Mouse (Mus musculus) hindbrain, embryonic 11.5 days (tissue): Measurements from ENCODE around the gene Retnla. TPM values are rescaled to one million over a fixed set of nuclear protein-coding genes. Genes with fewer than 3 reads are reported as not detected.
"Not testable (repeated sequence)": the region's sequence is repeated elsewhere in the genome, so short reads cannot be mapped to it uniquely, and the experiment has no call there.

Experiments
- ATAC-seq: fragments of 200-750 bp; cut with Nextera tagmentation; 2 replicates; pipeline ENCODE4 v1.8.0; 2017; ENCODE audit warnings: mild to moderate bottlenecking, moderate TSS enrichment, moderate library complexity; ENCODE audit not compliant: low FRiP score
- DNase-seq: peaks from one replicate; pipeline ENCODE4 v3.0.0-alpha.2; 2015; ENCODE audit warnings: low spot score
- H3K27ac ChIP-seq: fragments of 300-500 bp; sonication (generic); 2 replicates; pipeline ENCODE4 v1.5.1; 2014; ENCODE audit warnings: mild to moderate bottlenecking, low read depth, low read length
- H3K27me3 ChIP-seq: fragments of 300-500 bp; sonication (generic); 2 replicates; pipeline ENCODE4 v1.6.1; 2014; ENCODE audit warnings: mild to moderate bottlenecking, low read length, moderate library complexity, mixed read lengths; ENCODE audit not compliant: control insufficient read depth, insufficient read depth
- H3K36me3 ChIP-seq: fragments of 300-500 bp; sonication (generic); 2 replicates; pipeline ENCODE4 v1.6.1; 2014; ENCODE audit warnings: mild to moderate bottlenecking, low read length, moderate library complexity, mixed read lengths; ENCODE audit not compliant: control insufficient read depth, insufficient read depth
- H3K4me1 ChIP-seq: fragments of 300-500 bp; sonication (generic); replicated peaks from 2 replicates; pipeline ENCODE4 v1.6.1; 2014; ENCODE audit warnings: low read length, mixed read lengths; ENCODE audit not compliant: control insufficient read depth, insufficient read depth
- H3K4me2 ChIP-seq: fragments of 300-500 bp; sonication (generic); replicated peaks from 2 replicates; pipeline ENCODE4 v1.6.1; 2014; ENCODE audit warnings: mild to moderate bottlenecking, low read depth, low read length
- H3K4me3 ChIP-seq: fragments of 300-500 bp; sonication (generic); 2 replicates; pipeline ENCODE4 v1.5.1; 2014; ENCODE audit warnings: low read depth, low read length
- H3K9ac ChIP-seq: fragments of 300-500 bp; sonication (generic); 2 replicates; pipeline ENCODE4 v1.6.1; 2014; ENCODE audit warnings: low read depth, low read length
- H3K9me3 ChIP-seq: fragments of 300-500 bp; sonication (generic); 2 replicates; pipeline ENCODE4 v1.6.1; 2016; ENCODE audit warnings: low read length; ENCODE audit not compliant: control insufficient read depth
- WGBS: fragments of 180-500 bp; shearing (Covaris S2); extraction: QIAGEN DNeasy Blood & Tissue Kit; methylation state at CpG from one replicate; pipeline ENCODE4 v1.1.7; 2014; 5-methylcytosine and 5-hydroxymethylcytosine counted together
- polyA plus RNA-seq: library from polyadenylated mRNA; unstranded; fragments of >200 nt; fragmentation: Nextera tagmentation; extraction: Ambion mirVana; gene quantifications from 2 replicates; pipeline ENCODE4 v1.2.1, GENCODE M21; 2014

The Retnla gene
- polyA plus RNA-seq, 1 experiment from 2014 or later, result not detected

GRCm38 (mm10) chr16:48818524-48818923 is 23.8 kb upstream of the Retnla start:
- Histone ChIP-seq H3K27me3 (no peaks in the 10 kb centered on the region), H3K27ac (no peak overlapping the region), H3K4me2 (no peak overlapping the region), H3K4me3 (no peak overlapping the region), H3K4me1 (no peaks in the 10 kb centered on the region), H3K36me3 (no peaks in the 10 kb centered on the region), H3K9me3 (no peaks in the 10 kb centered on the region), H3K9ac (no peak overlapping the region)
- DNase-seq (no peak), ATAC-seq (no peak)
- 96% methylated on average over 6 of the region's 6 CpGs for WGBS

- no peaks in the 10 kb centered on the region for H3K36me3 ChIP-seq
- H3K9ac ChIP-seq, result no peak overlapping the region
- H3K4me2 ChIP-seq, result no peak overlapping the region
- no peak for ATAC-seq
- H3K27ac ChIP-seq, result no peak overlapping the region
- no peaks in the 10 kb centered on the region for H3K4me1 ChIP-seq
- no peaks in the 10 kb centered on the region for H3K27me3 ChIP-seq
- no peak overlapping the region for H3K4me3 ChIP-seq
- no peak for DNase-seq
- no peaks in the 10 kb centered on the region for H3K9me3 ChIP-seq
- 91% methylated on average over 3 of the region's 3 CpGs for WGBS
Observed at GRCm38 (mm10) chr16:48826474-48826873, 15.9 kb upstream of the Retnla start.

- no peak overlapping the region for H3K4me3 ChIP-seq
- H3K4me2 ChIP-seq, result no peak overlapping the region
- H3K27ac ChIP-seq, result no peak overlapping the region
- H3K27me3 ChIP-seq, result no peaks in the 10 kb centered on the region
- H3K36me3 ChIP-seq, result no peaks in the 10 kb centered on the region
- H3K4me1 ChIP-seq, result no peaks in the 10 kb centered on the region
- 61% methylated on average over 1 of the region's 1 CpGs for WGBS
- ATAC-seq (no peak), DNase-seq (no peak)
- no peaks in the 10 kb centered on the region for H3K9me3 ChIP-seq
- H3K9ac ChIP-seq, result no peak overlapping the region
Observed at GRCm38 (mm10) chr16:48827625-48828024, 14.7 kb upstream of the Retnla start.

- no peaks in the 10 kb centered on the region for H3K27me3 ChIP-seq
- ATAC-seq, result no peak
- no peaks in the 10 kb centered on the region for H3K36me3 ChIP-seq
- no peak overlapping the region for H3K27ac ChIP-seq
- H3K9ac ChIP-seq, result no peak overlapping the region
- no peaks in the 10 kb centered on the region for H3K9me3 ChIP-seq
- H3K4me1 ChIP-seq, result no peaks in the 10 kb centered on the region
- H3K4me2 ChIP-seq, result no peak overlapping the region
- DNase-seq, result no peak
- 92% methylated on average over 4 of the region's 4 CpGs for WGBS
- H3K4me3 ChIP-seq, result no peak overlapping the region
Observed at GRCm38 (mm10) chr16:48829060-48829459, 13.3 kb upstream of the Retnla start.

GRCm38 (mm10) chr16:48832055-48832454 is 10.3 kb upstream of the Retnla start:
- Histone ChIP-seq H3K27me3 (no peaks in the 10 kb centered on the region), H3K9me3 (no peaks in the 10 kb centered on the region), H3K4me2 (no peak overlapping the region), H3K36me3 (no peaks in the 10 kb centered on the region), H3K27ac (no peak overlapping the region), H3K4me3 (no peak overlapping the region), H3K4me1 (no peaks in the 10 kb centered on the region), H3K9ac (no peak overlapping the region)
- 87% methylated on average over 7 of the region's 8 CpGs for WGBS
- ATAC-seq (no peak), DNase-seq (no peak)

GRCm38 (mm10) chr16:48833626-48834025 is 8.7 kb upstream of the Retnla start:
- H3K9ac ChIP-seq, ATAC-seq, H3K4me3 ChIP-seq, H3K36me3 ChIP-seq, H3K4me2 ChIP-seq, H3K27me3 ChIP-seq, DNase-seq, H3K9me3 ChIP-seq, H3K27ac ChIP-seq, H3K4me1 ChIP-seq: not testable (repeated sequence)
- 78% methylated on average over 1 of the region's 1 CpGs for WGBS

GRCm38 (mm10) chr16:48843671-48844386 is 1.5 kb downstream of the Retnla start:
- Histone ChIP-seq H3K27ac (no peak overlapping the region), H3K36me3 (no peaks in the 10 kb centered on the region), H3K9me3 (no peaks in the 10 kb centered on the region), H3K4me2 (no peak overlapping the region), H3K4me1 (no peaks in the 10 kb centered on the region), H3K27me3 (no peaks in the 10 kb centered on the region), H3K4me3 (no peak overlapping the region), H3K9ac (no peak overlapping the region)
- DNase-seq (no peak), ATAC-seq (no peak)
- WGBS, result 86% methylated on average over 4 of the region's 4 CpGs

- H3K9ac ChIP-seq, H3K9me3 ChIP-seq, H3K4me2 ChIP-seq, H3K4me3 ChIP-seq, ATAC-seq, H3K4me1 ChIP-seq, H3K36me3 ChIP-seq, DNase-seq, H3K27ac ChIP-seq, H3K27me3 ChIP-seq: not testable (repeated sequence)
- 86% methylated on average over 1 of the region's 1 CpGs for WGBS
Observed at GRCm38 (mm10) chr16:48865004-48865403, 22.7 kb downstream of the Retnla start.

GRCm38 (mm10) chr16:48867690-48868089 is 25.3 kb downstream of the Retnla start:
- Histone ChIP-seq H3K9me3 (no peaks in the 10 kb centered on the region), H3K27ac (no peak overlapping the region), H3K4me2 (no peak overlapping the region), H3K36me3 (no peaks in the 10 kb centered on the region), H3K27me3 (no peaks in the 10 kb centered on the region), H3K4me1 (no peaks in the 10 kb centered on the region), H3K9ac (no peak overlapping the region), H3K4me3 (no peak overlapping the region)
- DNase-seq, result no peak
- WGBS, result 75% methylated on average over 2 of the region's 2 CpGs
- no peak for ATAC-seq
